Mouse (Mus musculus): Measurements from ENCODE around the gene Proser3.

Proser3 gene

DNA sequence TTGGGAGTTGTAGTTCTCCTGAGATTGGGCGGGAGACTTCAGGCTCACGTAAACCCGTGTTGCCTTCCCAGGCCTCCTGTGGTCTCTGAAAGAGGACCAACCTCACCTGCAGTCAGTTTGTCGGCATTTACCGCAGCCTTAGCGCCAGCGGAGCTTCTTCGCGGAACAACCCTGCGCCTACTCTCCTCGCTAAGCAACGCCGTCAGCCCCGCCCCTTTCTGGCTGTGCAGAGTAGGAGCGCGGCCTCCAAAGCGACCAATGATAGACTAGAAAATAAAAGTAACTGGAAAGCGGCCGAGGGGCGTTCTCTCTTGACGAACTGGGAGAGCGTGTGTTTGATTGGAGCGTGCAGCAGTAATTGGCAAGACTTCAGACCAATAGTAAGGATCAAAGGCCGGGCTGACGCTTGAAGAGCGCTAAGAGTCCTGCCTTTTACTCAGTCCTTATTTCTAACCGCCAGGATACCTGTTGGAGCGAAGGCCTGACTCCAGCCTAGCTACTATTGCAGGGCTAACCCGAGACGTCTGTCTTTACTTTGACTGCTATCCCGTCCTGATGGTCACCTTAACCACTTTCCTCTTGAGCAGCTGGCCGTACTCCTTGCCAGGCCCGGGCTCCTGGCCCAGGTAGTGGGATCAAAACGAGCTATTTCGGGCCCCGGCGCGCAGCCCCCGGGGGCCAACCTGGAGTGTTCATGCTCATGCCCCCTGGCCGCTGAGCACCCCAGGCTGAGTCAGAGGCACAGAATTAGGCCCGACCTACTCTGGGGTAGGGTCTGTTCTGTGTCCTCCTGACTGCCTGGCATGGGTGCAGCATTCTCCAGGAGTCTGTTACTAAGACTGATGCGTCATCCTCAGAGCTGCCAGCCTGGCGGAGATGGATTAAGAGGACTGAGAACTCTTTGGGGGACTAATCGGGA is at the start of gene Proser3, which contains the start of gene Hspb6:
Gene Proser3, minus strand, starts transcription at position 198 of the 919 bp plus-strand sequence.
Gene Hspb6, plus strand, starts transcription at position 77 of the 919 bp plus-strand sequence.
- peak; percentile 100 for DNase-seq

DNA sequence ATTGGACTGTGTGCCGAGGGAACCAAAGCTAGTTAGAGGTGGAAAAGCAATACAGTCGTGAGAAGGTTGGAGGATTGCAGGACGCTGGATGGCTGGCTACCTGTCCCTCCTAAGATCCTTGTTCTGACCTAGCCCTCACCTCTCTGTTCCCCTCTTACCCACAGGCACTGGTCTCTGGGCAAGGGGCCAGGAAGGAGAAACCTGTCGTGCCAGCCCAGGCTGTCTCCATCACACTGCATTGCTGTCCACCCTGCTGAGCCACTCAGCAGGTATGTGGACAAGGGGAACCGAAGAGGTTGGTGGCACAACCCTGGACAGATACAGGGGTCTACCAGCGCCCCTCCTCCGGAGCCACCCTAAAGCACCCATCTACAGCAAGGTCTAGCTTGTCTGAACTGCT is 48.6 kb upstream of the Proser3 start:
- no peak for DNase-seq

DNA sequence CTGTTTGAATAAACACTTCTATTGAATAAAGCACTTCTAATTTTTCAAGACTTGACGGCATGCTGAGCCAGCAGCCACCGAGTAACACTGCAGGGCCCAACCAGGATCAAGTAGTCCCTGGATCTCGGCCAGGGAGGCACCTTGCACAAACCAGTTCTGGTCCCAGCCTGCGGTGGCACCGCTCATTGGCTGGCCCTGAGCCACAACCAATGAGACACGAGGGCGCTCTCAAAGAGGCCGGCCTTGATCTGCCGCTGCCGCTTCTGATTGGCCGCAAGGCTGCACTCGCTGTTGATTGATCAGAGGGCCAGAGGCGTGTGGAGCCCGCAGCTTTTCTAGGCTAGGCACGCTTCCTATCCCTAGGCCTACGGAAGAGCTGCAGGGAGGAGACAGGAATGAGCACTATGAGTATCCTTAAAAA is 47.8 kb upstream of the Proser3 start:
- DNase-seq = peak; percentile 99

DNA sequence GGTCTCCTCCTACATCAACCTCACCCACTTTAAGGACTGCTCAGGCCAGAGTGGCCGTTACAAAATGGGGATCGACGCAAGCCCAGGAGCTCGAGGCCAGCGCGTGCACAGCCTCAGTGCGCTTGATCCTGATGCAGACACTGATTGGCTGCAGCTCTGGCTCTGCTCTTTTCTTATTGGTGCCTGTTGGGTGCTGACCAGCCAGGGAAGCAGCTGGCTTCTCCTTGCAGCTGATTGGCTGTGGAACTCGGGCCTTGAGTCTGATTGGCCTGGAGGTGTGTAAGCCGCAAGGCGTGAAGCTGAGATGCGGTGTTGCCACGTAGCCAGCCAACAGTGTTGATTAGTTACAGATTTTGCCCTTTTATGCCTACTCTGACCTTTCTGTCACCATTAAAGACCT is 46.7 kb upstream of the Proser3 start, which contains the start of gene Zbtb32:
Gene Zbtb32, minus strand, starts transcription at position 124 of the 400 bp plus-strand sequence.
- DNase-seq = no peak

DNA sequence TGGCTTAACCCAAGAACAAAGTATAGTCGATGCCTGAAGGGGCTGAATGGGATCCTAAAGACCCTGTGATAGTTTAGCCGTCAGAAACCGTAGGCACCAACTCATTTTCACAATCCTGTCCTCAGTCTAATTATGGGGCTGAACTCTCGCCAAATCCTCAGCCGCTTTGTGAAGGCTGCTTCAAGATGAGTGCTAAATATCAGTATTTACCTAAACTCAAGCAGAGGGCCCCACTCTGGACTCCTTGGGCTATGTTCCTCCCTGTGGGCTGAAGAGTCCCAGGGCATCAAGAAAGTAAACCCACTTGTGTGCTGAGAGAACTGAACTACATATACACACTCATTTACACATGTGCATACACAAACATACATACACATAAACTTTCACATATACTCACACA is 44.7 kb upstream of the Proser3 start:
- DNase-seq = no peak

DNA sequence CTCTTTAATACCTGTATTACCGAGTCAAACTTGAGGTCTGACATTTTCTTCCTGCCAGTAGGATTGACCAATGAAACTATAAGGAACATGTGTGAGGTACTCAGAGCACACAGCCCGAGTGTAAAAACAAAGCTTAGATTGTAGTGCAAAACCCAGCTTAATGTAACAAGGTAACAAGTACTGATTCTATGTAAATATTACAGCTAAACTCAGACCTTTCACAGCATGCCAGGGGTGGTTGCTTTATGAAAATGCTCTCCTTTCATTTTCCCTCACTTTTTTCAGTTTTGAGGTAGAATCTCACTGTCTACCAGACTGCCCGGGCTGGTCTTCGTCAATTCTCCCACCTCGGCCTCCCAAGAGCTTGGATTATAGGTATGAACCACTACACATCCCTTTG is 44.0 kb upstream of the Proser3 start:
- no peak for DNase-seq

DNA sequence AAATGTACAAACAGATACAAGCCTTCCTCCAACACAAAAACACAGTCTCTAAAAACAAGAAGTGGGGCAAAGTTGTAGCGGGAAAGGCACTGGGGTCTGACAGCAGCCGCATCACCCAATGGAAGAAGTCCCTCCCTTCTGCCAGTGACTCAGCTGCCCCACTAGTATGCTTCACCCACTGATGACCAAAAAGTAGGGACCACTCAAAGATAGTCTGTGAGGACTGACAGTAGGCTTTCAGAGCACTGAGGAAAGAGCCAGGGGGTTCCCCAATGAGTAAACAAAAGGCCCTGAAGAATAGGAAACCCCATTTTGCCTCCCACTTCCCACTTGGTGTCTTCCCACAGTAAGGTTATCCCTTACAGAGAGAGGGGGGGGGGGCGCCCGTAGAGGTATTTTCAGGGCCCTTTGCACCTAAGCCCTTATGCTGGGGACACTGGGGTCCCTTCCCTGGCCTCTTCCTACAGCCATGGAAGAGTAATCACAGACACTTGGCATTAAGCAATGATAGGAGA is 42.5 kb upstream of the Proser3 start:
- DNase-seq = no peak

DNA sequence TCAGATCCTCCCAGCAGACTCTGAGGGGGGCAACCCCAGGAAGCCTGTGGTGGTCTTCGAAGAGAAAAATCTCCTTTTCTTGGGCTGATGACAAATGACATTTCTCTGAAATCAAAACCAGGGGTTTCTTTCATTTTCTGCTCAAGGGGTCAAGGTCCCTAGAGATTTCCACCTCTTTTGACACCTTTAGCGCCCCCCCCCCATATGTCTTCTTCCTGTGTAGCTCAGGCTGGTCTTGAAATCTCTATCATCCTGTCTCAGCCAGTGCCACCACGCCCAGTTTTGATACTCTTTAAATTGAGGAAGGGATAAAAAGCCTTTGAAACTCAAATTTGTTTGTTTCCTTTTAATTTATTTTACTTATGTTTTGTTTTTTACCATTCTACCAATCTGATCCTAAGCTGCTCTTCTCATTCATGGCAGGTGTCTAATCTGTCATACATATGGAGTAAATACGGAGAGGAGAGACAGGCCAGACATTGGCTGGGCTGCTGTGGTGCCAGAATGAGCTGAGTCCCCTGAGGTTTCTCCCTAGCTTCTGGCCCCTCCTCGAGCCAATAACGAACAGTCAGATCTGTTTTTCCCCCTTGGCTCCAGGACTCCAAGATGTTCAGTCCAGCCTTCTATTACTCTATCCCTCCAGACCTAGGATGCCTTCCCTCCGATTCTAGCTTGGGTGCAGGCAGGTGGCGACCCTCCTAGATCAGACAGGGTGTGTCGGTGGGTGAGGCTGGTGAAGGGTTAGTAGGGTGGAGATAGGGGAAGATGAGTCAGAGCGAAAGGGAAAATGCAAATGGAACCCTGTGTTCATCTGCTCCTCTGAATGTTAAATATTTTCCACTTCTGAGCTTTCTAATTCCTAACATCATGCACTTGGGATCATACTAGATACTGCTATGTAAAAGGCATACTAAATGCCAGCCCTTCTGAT is 41.7 kb upstream of the Proser3 start:
- no peak for DNase-seq

DNA sequence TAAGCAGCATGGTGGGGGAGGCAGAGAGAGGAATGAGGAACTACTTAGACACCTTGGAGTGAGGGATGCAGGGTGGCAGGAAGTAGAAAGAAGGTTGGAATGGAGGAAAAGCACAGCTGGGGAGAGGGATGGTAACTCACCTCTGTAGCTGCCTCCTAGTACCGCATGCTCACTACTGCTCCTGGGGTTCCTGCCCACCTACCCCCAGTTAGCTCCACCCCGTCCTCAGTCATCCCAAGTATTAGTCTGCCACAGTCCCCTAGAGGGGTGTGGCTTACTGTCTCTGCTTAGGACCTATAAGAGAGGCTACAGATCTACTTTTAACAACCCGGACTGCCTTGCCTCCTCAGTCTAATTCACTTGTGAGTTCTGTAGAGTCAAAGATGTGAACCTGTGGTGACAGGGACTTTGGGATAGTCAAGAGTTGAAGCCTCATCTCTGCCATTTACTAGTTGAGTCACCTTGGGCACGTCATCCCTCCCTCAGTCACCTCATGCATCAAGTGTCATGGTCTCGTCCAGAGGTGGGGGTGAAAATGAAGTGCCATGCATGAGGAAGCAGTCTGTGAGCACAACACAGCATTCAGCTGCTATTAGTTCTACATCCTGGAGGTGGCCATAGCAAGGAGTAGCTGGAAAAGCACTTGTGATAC is 40.8 kb upstream of the Proser3 start:
- no peak for DNase-seq

DNA sequence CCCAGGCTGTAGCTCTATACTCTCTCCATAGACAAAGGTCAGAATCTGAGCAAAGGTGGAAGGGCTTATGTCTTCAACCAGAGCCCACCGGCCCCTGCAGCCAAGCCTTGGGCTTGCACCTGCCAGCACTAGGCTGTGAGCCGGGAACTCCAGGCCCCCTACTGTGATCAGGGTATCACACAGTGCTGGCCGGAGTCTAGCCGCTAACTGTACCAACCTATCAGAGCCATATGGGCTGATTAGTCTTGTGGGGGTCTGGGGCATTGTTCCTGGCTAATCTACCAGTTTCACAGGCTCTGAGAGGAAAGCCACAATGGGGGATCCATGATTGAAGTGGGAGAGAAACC is 39.5 kb upstream of the Proser3 start:
- no peak for DNase-seq

DNA sequence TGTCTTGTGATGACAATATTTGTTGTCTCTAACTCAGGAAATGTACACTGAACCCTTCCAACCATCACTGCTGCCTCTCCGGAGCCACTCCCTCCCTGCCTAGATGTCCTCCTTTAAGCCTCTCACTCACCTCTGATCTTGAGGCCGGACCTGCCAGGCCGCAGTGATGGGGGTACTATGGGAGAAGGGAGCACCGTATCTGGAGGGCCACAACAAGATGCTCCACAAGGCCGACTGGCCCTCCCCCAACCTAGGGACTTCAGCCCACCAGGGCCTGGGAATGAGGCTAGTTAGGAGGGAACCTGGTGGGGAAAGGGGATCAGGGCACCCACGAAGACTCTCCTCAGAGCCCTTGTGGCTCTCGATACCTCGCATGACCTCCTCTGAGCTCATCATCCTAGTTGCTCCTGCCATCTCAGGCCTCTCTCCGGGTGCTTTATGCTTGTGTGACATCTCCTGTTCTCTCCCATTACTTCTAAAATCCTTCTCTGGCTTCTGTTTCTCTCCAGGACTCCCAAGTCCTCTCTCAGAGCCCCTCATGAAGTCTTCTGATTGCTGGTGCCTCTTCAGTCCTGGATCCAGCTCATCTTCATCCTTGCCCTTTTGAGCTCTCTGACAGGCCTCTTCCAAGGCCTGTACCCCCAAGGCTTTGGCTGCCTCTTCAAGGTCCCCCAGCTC is 39.0 kb upstream of the Proser3 start:
- DNase-seq = peak; percentile 88

DNA sequence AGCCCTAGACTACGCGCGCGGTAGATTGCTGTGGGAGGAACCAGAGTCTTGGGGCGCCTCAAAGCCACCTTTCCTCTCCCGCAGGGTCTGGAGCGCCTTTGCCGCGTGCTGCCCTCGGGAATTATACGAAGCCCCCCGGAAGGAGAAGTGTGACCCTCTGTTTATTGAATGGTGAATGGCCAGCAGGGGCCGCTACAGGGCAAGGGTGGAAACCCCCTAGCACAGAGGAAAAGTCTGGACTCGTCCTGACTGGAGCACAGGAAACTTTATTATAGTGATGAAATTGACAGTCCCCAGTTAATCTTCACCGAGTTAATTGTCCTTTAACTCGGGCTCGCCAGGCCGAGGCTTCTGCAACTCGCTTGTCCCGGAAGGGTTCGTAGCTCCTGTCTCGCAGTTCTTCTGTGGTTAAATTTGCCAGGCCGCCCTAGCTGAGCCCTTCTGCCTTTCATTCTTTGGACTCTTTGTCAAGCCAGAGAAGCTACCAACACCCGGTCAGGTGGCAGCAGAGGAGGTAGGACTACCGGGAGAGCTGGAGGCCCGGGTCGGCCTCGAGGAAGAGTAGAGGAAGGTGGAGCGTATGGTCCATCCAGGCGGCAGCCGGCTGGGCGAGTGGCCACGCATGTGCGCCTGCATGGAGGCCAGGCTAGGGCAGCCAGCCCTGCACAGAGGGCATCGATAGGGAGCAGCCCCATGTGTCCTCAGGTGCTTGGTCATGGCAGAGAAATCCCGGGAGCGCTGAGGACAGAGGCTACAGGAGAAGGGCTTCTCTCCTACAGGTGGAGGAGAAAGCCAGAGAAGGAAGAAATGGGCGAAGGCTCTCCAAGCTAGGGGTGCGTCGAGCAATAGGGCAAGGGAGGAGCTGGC is 37.6 kb upstream of the Proser3 start:
- DNase-seq = peak; percentile 98

DNA sequence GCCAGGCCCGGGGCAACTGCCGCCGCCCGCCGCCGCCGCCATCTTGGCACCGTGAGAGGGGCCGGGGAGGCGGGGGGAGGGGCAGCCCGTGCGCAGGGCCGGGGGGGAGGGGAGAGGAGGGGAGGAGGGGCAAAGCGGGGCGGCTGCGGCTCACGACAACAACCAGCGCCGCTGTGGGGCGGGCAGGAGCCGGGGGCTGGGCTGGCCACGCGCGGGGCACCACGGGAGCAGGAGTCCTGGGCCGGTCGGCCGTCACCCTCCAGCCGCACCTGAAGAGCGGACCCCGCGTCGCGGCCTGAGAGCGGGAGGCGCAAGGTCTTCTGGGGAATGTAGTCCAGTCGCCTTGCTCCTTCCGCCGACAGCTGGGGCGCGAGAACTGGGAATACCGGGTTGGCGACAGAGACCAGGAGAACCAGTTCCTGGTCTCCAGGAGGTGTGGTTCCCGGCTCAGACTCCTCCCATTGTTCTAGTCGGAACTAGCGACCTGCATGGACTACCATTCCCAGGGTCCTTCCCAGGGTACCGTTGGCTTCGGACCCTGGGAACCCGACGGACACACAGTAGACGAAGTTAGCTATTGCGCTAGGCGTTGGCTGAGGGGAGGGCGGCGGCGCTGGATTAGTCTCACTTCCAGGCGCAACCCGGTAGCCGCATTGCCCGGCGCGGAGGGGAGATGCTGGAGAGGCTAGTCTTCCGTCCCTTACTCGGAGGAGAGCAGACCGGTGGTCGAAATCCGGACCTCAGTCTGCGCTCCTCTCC is 36.8 kb upstream of the Proser3 start, which contains the start of gene Kmt2b:
Gene Kmt2b, minus strand, starts transcription at position 51 of the 759 bp plus-strand sequence.
- DNase-seq = peak; percentile 100

DNA sequence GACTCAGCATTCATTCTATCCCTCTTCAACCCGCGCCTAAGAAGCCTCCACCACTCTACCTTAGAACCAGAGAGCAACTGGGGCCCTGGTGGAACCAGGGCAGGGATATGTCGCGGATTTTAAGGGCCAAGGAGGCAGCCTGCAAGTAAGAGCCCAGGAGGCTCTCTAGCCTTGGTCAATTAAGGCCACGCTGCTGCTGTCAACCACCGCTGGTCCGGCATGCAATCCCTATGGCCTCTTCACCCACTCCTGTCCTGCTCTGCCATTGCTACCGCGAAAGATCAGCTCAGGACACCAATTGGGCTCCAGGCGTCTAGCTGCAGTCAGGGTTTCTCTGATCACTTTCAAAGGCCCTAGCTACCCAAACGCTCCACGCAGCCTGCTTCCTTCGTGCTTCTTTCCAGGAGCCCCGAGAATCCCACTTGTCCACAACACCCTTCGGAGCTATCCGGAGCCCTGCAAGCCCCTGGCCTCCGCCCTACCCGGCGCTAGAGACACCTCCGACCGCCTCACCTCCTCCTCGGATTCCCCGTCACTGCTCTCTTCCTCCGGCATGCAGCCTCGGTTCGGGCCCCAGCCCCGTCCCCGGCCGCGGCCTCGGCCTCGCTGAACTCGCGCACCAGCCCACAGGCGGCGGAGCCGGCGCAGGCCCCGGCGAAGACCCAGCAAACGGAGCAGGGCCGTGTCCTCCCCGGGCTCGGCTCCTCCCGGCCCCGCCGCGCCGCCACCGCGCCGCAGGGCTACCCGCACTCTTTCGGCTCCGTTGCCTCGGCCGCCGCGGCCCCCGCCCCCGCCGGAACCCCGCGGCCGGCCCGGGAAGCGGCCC is 36.0 kb upstream of the Proser3 start:
- no peak for DNase-seq

DNA sequence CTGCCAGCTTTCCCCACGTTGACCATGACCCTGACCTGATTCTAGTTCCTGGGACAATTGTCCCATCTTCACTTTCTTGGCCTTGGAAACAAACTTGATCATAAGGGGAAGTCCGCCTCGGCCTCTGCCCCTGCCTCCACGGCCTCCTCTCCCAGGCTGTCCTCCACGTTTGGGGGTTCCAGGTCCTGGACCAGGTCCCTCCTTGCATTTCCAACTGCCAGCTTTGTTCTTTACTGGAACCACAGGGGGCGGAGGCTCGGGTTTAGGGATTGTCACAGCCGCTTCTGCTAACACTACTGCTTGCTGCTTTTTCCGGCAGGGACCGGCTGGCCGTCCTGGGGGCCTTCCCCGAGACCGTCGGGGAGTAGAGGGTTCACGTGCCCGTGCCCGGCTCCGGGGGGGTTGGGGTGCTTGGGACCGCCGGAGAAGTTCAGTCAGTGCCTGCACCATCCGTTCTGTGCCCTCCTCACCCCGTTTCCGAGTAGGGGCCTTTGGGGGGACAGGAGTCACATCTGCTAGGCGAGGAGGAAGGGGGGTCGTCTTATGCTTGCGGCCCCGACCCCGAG is 34.4 kb upstream of the Proser3 start:
- DNase-seq = peak; percentile 91

DNA sequence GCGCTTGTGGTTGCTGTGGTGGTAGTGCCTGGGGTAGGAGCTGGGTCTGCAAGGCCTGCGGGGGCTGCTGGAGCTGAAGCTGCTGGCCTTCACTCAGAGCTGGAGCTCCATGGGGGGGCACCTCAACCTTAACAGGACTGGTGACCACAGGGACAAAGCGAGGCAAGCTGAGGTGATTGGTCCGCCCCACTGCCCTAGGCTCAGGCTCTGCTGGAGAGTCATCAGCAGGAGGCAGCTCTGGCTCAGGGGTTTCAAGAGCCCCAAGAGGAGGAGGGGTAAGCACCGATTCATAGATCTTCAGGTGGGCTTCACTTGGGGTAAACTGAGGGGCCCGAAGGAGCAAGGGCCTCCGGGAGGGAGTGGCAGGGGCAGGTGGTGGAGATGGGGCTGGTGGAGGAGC is 33.1 kb upstream of the Proser3 start:
- DNase-seq = peak; percentile 93

DNA sequence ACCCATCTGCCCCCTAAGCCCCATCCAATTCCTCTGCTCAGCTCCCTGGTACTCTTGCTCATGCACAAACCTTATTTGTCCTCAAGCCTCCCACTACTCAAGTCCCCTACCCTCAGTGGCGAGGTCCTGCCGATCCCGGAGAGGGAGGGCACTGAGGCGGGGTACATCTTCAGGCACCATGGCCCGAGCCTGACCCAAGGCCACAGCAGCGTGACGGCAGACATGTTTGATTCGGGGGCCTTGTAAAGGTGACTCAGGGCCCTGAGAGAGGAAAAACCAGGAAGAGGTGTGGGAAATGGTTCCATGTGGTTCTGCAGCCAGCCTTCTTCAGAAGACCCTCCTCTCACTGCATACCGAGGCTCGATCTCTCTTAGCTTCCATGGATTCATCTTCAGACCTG is 32.2 kb upstream of the Proser3 start:
- no peak for DNase-seq

DNA sequence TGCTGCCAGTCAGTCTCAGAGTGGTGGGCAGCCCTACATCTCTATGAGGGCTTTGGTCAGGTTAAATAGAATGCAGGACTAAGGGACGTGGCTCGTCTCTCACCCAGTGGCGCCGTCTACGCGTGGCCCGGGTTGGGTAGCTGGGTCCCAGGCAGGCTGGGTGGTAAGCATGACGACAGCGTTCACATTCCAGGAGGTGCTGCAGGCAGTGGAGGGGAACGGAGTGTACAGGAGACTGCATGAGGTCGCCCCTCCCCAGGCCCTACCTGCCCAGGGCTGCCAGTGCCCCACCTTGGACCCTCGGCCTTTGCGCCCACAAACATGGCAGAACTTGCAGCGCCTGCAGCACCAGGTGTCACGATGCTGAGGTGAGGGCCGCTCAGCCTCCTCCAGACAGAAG is 29.4 kb upstream of the Proser3 start:
- DNase-seq = peak; percentile 87

DNA sequence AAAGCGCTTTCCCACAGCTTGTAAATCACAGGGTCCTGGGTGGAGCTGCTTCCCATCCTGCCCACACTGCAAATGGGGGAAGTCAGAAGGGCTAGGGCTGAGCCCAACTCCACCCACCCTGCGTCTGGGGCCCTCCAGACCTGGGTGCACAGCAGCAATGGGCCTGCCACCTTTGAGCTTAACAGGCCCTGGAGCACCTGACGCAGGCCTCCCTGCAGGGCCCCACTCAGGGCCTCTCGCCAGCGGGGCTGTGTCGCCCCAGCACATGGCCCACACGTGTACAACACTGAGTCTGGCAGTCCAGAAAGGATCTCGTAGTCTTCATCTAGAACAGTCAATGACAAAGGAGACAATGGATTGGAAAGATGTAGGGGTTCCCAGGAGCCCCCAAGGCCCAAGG is 27.9 kb upstream of the Proser3 start:
- DNase-seq = no peak
